Mouse (Mus musculus) limb, embryonic 14.5 days (tissue): ENCODE measurements around the gene C1qtnf2. TPM values are rescaled to one million over a fixed set of nuclear protein-coding genes. Genes with fewer than 3 reads are reported as not detected.
A peak's percentile ranks its signal among the peaks of the same experiment; 100 is the strongest.

Experiments used
- ATAC-seq: fragments of 200-750 bp; cut with Nextera tagmentation; 2 replicates; pipeline ENCODE4 v1.8.0; 2017; ENCODE audit warnings: low read depth, moderate number of reproducible peaks, moderate TSS enrichment; ENCODE audit not compliant: low FRiP score
- DNase-seq: peaks from one replicate; pipeline ENCODE4 v3.0.0-alpha.2; 2015; ENCODE audit warnings: low spot score
- H3K27ac ChIP-seq: fragments of 300-500 bp; sonication (generic); replicated peaks from 2 replicates; pipeline ENCODE4 v1.5.1; 2014; ENCODE audit warnings: low read depth, mild to moderate bottlenecking, low read length, moderate library complexity, mixed read lengths
- H3K27me3 ChIP-seq: fragments of 300-500 bp; sonication (generic); 2 replicates; pipeline ENCODE4 v1.6.1; 2014; ENCODE audit warnings: low read length, mixed read lengths; ENCODE audit not compliant: control insufficient read depth, insufficient read depth
- H3K36me3 ChIP-seq: fragments of 300-500 bp; sonication (generic); 2 replicates; pipeline ENCODE4 v1.6.1; 2014; ENCODE audit warnings: mild to moderate bottlenecking, low read length, moderate library complexity, mixed read lengths; ENCODE audit not compliant: control insufficient read depth, insufficient read depth
- H3K4me1 ChIP-seq: fragments of 300-500 bp; sonication (generic); 2 replicates; pipeline ENCODE4 v1.6.1; 2014; ENCODE audit warnings: antibody characterized with exemption, low read length, mixed read lengths; ENCODE audit not compliant: control insufficient read depth, insufficient read depth
- H3K4me2 ChIP-seq: fragments of 300-500 bp; sonication (generic); replicated peaks from 2 replicates; pipeline ENCODE4 v1.6.1; 2014; ENCODE audit warnings: low read depth, mild to moderate bottlenecking, low read length, moderate library complexity; ENCODE audit not compliant: severe bottlenecking
- H3K4me3 ChIP-seq: fragments of 300-500 bp; sonication (generic); replicated peaks from 2 replicates; pipeline ENCODE4 v1.5.1; 2014; ENCODE audit warnings: low read length
- H3K9ac ChIP-seq: fragments of 300-500 bp; sonication (generic); 2 replicates; pipeline ENCODE4 v1.6.1; 2014; ENCODE audit warnings: mild to moderate bottlenecking, low read depth, low read length, moderate library complexity; ENCODE audit not compliant: severe bottlenecking
- H3K9me3 ChIP-seq: fragments of 300-500 bp; sonication (generic); 2 replicates; pipeline ENCODE4 v1.6.1; 2016; ENCODE audit warnings: low read length; ENCODE audit not compliant: control insufficient read depth
- POLR2A ChIP-seq: fragments of 200-500 bp; IDR thresholded peaks from 2 replicates; pipeline ENCODE4 v1.8.0; 2012; ENCODE audit warnings: inconsistent platforms, mild to moderate bottlenecking, moderate library complexity, borderline replicate concordance; ENCODE audit not compliant: insufficient read depth, insufficient read length; ENCODE audit errors: extremely low read depth
- WGBS: fragments of 180-500 bp; shearing (Covaris S2); extraction: QIAGEN DNeasy Blood & Tissue Kit; methylation state at CpG from one replicate; pipeline ENCODE4 v1.1.7; 2014; 5-methylcytosine and 5-hydroxymethylcytosine counted together
- polyA plus RNA-seq, 2 experiments: library from polyadenylated mRNA; depleted of rRNA in 1 of 2; stranded (reverse) in 1 of 2; unstranded in 1 of 2; fragments of >200 nt; fragmentation: Nextera tagmentation in 1 of 2; extraction: Ambion mirVana in 1 of 2; gene quantifications; 2 replicates each; pipeline versions ENCODE4 v1.2.1 to v1.2.3; 2012 to 2014

Gene C1qtnf2
- polyA plus RNA-seq, 2 experiments, result 32.7 to 46.1 TPM

DNA sequence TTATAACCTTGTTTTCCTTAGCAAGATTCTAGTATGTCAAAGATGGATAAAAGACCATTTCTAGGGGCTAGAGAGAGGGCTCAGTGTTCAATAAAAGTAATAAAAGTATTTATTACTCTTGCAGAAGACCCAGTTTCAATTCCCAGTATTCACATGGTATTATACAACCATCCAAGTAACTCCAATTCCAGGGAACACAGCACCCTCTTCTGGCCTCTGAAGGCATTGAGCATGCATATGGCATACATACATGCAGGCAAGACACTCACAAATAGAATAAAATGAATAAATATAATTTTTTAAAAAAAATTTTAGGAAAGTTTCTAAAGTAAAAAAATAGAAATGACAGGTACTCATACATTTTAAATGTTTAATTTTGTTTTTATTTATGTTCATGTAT lies 44.0 kb downstream of the C1qtnf2 start:
- Histone ChIP-seq H3K9ac (no peak overlapping the region), H3K4me2 (no peak overlapping the region), H3K9me3 (no peaks in the 10 kb centered on the region), H3K27me3 (no peaks in the 10 kb centered on the region), H3K4me1 (no peaks in the 10 kb centered on the region), H3K27ac (no peak overlapping the region), H3K4me3 (no peak overlapping the region), H3K36me3 (no peaks in the 10 kb centered on the region)
- ATAC-seq (no peak), DNase-seq (no peak)
- TF ChIP-seq POLR2A, result no peak

- Histone ChIP-seq H3K27ac (no peak overlapping the region), H3K27me3 (no peaks in the 10 kb centered on the region), H3K36me3 (no peaks in the 10 kb centered on the region), H3K4me3 (no peak overlapping the region), H3K9me3 (no peaks in the 10 kb centered on the region), H3K4me1 (no peaks in the 10 kb centered on the region), H3K9ac (no peak overlapping the region), H3K4me2 (no peak overlapping the region)
- DNase-seq (no peak), ATAC-seq (no peak)
- TF ChIP-seq POLR2A, result no peak
Measured at GRCm38 (mm10) chr11:43518821-43519220, 44.7 kb downstream of the C1qtnf2 start.

GRCm38 (mm10) chr11:43520521-43520920 lies 46.4 kb downstream of the C1qtnf2 start:
- TF ChIP-seq POLR2A, result no peak
- H3K9ac ChIP-seq, result no peak overlapping the region

DNA sequence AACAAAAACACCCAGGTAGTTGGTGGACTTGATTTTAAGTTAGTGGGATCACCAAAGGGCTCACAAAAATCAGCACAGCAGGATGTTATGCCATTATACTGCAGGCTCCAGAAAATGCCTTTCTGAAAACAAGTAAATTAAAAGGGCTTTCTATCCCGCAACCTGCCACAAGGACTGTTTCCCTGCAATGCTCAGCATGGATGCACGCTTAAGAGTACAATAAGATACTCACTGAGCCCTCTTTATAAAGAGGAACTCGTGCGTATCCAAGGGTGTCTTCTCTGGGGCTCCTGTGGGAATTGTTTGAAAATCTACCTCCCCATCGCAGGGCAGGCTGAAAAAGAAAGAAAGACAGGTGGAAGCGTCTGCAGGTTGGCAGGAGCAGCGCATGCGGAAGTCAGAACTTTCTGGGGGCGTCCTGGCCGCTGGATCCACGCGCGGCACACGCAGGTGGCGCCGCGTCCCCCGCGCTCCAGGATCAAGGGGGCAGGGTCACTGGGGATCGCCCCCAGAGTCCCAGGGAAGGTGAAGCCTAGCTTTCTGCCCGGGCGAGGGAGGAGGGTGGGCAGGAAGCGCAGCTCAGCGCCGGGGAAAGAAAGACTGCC lies 54.1 kb downstream of the C1qtnf2 start:
- TF ChIP-seq POLR2A, result no peak
- peak overlapping the region; percentile 58 for H3K27ac ChIP-seq
- DNase-seq (peak; percentile 40), ATAC-seq (peak; percentile 31)
- H3K4me2 ChIP-seq, result peak overlapping the region; percentile 89
- peak overlapping the region; percentile 79 for H3K4me3 ChIP-seq
- WGBS, result 2% methylated on average over 13 of the region's 25 CpGs
- H3K36me3 ChIP-seq, result peaks cover 12% of the 10 kb centered on the region
- H3K9ac ChIP-seq, result peak overlapping the region; percentile 89
- no peaks in the 10 kb centered on the region for H3K27me3 ChIP-seq
- no peaks in the 10 kb centered on the region for H3K9me3 ChIP-seq
- H3K4me1 ChIP-seq, result peaks cover 8% of the 10 kb centered on the region

More at GRCm38 (mm10) chr11:43520521-43520920, 46.4 kb downstream of the C1qtnf2 start:
- 65% methylated on average over 3 of the region's 3 CpGs for WGBS
- no peak overlapping the region for H3K27ac ChIP-seq
- H3K9me3 ChIP-seq, result no peaks in the 10 kb centered on the region
- no peak overlapping the region for H3K4me3 ChIP-seq
- ATAC-seq, result no peak
- no peaks in the 10 kb centered on the region for H3K36me3 ChIP-seq
- H3K27me3 ChIP-seq, result no peaks in the 10 kb centered on the region
- no peak for DNase-seq
- no peaks in the 10 kb centered on the region for H3K4me1 ChIP-seq
- no peak overlapping the region for H3K4me2 ChIP-seq

DNA sequence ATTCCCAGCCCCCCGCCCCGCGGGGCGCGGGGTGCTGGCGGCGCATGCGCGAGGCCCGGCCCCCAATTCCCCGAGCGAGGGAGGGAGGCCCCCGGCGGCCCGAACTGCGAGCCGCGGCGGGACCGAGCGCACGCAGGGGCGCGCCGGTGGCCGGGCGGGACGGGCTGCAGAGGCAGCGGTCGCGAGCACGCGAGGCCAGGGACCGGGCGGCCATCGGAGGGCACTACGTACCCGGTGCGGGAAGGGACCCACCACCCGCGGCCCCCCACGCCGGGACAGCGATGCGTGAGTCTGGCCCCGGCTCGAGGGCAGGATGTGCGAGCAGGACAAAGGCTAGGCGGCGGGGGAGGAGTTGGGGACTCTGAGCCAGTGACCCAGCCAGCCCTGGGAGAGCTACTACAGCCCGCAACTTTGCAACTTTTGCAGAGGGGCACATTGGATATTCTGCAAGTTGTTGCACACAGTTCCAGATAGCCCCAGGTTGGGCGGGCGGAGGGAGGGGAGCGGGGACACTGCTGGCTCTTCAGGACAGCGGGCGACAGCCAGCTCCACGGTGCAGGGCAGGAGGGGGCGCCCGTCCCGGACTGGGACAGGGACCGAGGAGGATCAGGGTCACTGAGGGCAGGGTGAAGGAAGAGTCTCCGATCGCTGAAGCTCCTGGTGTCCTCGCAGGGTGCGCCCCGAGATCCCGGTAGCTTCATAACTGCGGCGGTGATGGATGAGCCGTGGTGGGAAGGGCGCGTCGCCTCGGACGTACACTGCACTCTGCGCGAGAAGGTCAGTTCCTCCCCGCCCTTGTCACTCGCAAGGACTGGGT lies 54.8 kb downstream of the C1qtnf2 start, which contains the start of gene Ccnjl:
TSS of gene Ccnjl (plus strand) at position 102 of the 817 bp plus-strand sequence.
- Histone ChIP-seq H3K4me2 (peak within 1 kb of the TSS; percentile 89), H3K36me3 (peaks cover 15% of the 10 kb centered on the region), H3K27ac (peak within 1 kb of the TSS; percentile 58), H3K4me3 (peak within 1 kb of the TSS; percentile 79), H3K9ac (peak within 1 kb of the TSS; percentile 89), H3K9me3 (no peaks in the 10 kb centered on the region), H3K27me3 (no peaks in the 10 kb centered on the region), H3K4me1 (peaks cover 8% of the 10 kb centered on the region)
- DNase-seq (peak; percentile 65), ATAC-seq (peak; percentile 85)
- no peak for TF ChIP-seq POLR2A
- WGBS, result 1% methylated on average over 49 of the region's 79 CpGs
